Mouse (Mus musculus): ENCODE data around the gene Tvp23b. TPM values are rescaled to one million over a fixed set of nuclear protein-coding genes. Genes with fewer than 3 reads are reported as not detected.

The Tvp23b gene
- polyA plus RNA-seq, 1 experiment from 2014 or later, result 52.7 TPM

DNA sequence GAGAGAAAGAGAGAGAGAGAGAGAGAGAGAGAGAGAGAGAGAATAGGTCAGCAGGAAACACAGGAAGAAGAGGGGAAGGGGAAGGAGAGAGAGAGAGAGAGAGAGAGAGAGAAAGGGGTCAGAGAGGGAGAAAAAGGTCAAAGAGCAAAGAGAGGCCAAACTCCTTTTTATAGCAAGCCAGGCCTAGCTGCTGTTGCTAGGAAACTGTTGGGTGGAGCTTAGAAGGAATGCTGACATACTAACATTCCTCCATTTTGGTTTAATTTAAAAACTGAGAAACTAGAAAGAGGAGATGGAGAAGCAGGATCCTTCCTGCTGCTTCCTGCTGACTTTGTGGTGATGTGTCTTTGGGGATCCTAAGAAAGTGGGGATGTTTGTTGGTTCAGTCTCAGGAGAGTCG is 3.6 kb upstream of the Tvp23b start:
- Histone ChIP-seq H3K4me1 (ENCODE audit: control insufficient read depth, insufficient read depth, low read length) (no peaks in the 10 kb centered on the region), H3K27me3 (ENCODE audit: control insufficient read depth, insufficient read depth, low read length) (no peaks in the 10 kb centered on the region), H3K4me2 (ENCODE audit: low read depth, low read length) (no peak overlapping the region), H3K4me3 (ENCODE audit: low read depth, low read length) (no peak overlapping the region), H3K27ac (replicated peaks; ENCODE audit: low read depth, low read length) (no peak overlapping the region), H3K9me3 (replicated peaks; ENCODE audit: control insufficient read depth, low read length) (no peaks in the 10 kb centered on the region), H3K9ac (replicated peaks; ENCODE audit: low read length) (no peak overlapping the region), H3K36me3 (replicated peaks; ENCODE audit: control insufficient read depth, insufficient read depth, low read depth, low read length) (no peaks in the 10 kb centered on the region)
- DNase-seq (ENCODE audit: low spot score) (no peak), ATAC-seq (replicated peaks; ENCODE audit: insufficient number of reproducible peaks, low FRiP score, low TSS enrichment, low read depth) (no peak)
- 79% methylated on average over 1 of the region's 1 CpGs for WGBS

DNA sequence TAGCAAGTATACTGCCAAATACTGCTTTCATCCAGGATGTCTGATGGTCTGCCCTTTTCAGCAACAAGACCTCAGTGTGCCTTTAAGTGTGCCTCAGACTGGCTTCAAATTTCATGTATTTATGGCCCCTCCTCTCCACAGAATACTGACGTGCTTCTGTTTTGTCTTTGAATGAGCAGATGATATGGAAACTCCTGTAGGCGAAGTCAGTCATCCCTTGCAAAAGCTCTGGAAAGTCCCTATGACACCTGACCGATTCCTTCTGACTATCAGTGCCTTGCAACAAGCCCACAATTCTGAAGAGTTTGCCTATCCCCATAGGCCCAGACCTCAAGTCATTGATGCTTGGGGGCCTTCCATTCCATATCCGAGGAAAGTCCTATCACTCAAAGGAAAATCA is 2.8 kb upstream of the Tvp23b start:
- Histone ChIP-seq H3K9ac (replicated peaks; ENCODE audit: low read length) (no peak overlapping the region), H3K4me2 (ENCODE audit: low read depth, low read length) (no peak overlapping the region), H3K27me3 (ENCODE audit: control insufficient read depth, insufficient read depth, low read length) (no peaks in the 10 kb centered on the region), H3K4me1 (ENCODE audit: control insufficient read depth, insufficient read depth, low read length) (no peaks in the 10 kb centered on the region), H3K36me3 (replicated peaks; ENCODE audit: control insufficient read depth, insufficient read depth, low read depth, low read length) (no peaks in the 10 kb centered on the region), H3K9me3 (replicated peaks; ENCODE audit: control insufficient read depth, low read length) (no peaks in the 10 kb centered on the region), H3K4me3 (ENCODE audit: low read depth, low read length) (no peak overlapping the region), H3K27ac (replicated peaks; ENCODE audit: low read depth, low read length) (no peak overlapping the region)
- 86% methylated on average over 4 of the region's 4 CpGs for WGBS
- DNase-seq (ENCODE audit: low spot score), result no peak
- ATAC-seq (replicated peaks; ENCODE audit: insufficient number of reproducible peaks, low FRiP score, low TSS enrichment, low read depth), result no peak

DNA sequence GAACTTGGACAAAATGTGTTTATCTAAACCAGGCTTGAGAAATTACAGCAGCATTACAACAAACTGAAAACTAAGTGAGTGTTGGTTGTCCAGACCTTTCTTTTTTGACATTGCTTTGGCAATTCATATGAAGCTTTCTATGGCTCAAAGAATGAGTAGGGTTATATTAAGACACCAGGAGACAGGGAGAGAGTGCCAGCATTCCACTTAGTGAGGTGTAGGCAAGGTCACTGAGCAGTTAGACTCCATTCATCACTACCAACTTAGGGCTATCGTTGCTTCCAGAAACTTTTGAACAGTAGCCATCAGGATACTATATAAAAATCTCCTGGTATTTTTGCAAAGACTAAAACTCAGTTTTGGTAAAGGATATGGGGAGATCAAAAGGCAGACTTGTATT is 1.9 kb upstream of the Tvp23b start:
- no peaks in the 10 kb centered on the region for H3K36me3 ChIP-seq (replicated peaks; ENCODE audit: control insufficient read depth, insufficient read depth, low read depth, low read length)
- DNase-seq (ENCODE audit: low spot score), result no peak
- H3K27me3 ChIP-seq (ENCODE audit: control insufficient read depth, insufficient read depth, low read length), result no peaks in the 10 kb centered on the region
- H3K27ac ChIP-seq (replicated peaks; ENCODE audit: low read depth, low read length), result no peak overlapping the region
- no peak for ATAC-seq (replicated peaks; ENCODE audit: insufficient number of reproducible peaks, low FRiP score, low TSS enrichment, low read depth)
- H3K9me3 ChIP-seq (replicated peaks; ENCODE audit: control insufficient read depth, low read length), result no peaks in the 10 kb centered on the region
- no peak overlapping the region for H3K4me2 ChIP-seq (ENCODE audit: low read depth, low read length)
- WGBS, result 97% methylated on average over 1 of the region's 1 CpGs
- H3K4me3 ChIP-seq (ENCODE audit: low read depth, low read length), result no peak overlapping the region
- no peak overlapping the region for H3K9ac ChIP-seq (replicated peaks; ENCODE audit: low read length)
- H3K4me1 ChIP-seq (ENCODE audit: control insufficient read depth, insufficient read depth, low read length), result no peaks in the 10 kb centered on the region

DNA sequence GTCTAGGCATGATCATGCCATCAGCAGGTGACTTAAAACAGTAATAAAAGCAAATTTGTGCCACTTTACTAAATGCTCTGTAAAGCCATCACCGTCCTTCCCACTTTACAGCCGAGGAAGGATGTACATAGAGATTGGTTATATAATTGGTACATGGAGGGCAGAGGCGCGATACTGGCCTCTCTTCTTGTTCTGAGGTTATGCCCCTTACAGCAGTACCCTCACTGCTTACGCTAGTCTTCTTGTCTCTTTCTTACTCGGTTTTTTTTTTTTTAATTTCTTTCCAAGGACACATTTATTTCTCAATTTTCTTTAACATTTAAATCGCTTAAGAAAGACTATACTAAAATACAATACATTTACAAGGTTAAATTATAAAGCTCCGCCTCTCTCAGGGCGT is 527 bp upstream of the Tvp23b start:
- no peak for ATAC-seq (replicated peaks; ENCODE audit: insufficient number of reproducible peaks, low FRiP score, low TSS enrichment, low read depth)
- no peak overlapping the region for H3K9ac ChIP-seq (replicated peaks; ENCODE audit: low read length)

DNA sequence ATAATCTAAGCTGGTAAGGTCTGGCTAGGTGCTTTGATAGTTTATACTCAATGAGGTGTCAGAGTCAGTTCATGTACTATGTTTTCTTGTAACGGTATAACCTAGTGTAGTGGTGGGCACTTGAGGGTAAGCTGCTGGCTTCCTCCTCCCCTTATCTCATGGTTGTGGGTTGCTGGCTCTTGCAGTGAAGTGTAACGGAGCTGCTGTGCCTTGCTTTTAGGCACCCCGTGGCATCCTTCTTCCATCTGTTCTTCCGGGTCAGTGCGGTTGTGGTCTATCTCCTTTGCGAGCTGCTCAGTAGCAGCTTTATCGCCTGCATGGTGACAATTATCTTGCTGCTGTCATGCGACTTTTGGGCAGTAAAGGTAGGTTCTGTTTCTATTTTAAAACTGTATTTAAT is 4.2 kb downstream of the Tvp23b start:
- DNase-seq (ENCODE audit: low spot score), result no peak
- WGBS, result 92% methylated on average over 8 of the region's 8 CpGs
- Histone ChIP-seq H3K4me3 (ENCODE audit: low read depth, low read length) (no peak overlapping the region), H3K36me3 (replicated peaks; ENCODE audit: control insufficient read depth, insufficient read depth, low read depth, low read length) (no peaks in the 10 kb centered on the region; the same call in 1 of the 2 replicates), H3K27ac (replicated peaks; ENCODE audit: low read depth, low read length) (no peak overlapping the region), H3K4me1 (ENCODE audit: control insufficient read depth, insufficient read depth, low read length) (no peaks in the 10 kb centered on the region), H3K9me3 (replicated peaks; ENCODE audit: control insufficient read depth, low read length) (no peaks in the 10 kb centered on the region), H3K9ac (replicated peaks; ENCODE audit: low read length) (no peak overlapping the region), H3K4me2 (ENCODE audit: low read depth, low read length) (no peak overlapping the region), H3K27me3 (ENCODE audit: control insufficient read depth, insufficient read depth, low read length) (no peaks in the 10 kb centered on the region)
- ATAC-seq (replicated peaks; ENCODE audit: insufficient number of reproducible peaks, low FRiP score, low TSS enrichment, low read depth), result no peak

More for the DNA sequence above, 527 bp upstream of the Tvp23b start:
- Histone ChIP-seq H3K4me1 (ENCODE audit: control insufficient read depth, insufficient read depth, low read length) (no peaks in the 10 kb centered on the region), H3K27me3 (ENCODE audit: control insufficient read depth, insufficient read depth, low read length) (no peaks in the 10 kb centered on the region), H3K4me3 (ENCODE audit: low read depth, low read length) (peak overlapping the region; percentile 76), H3K4me2 (ENCODE audit: low read depth, low read length) (peak overlapping the region; percentile 8), H3K36me3 (replicated peaks; ENCODE audit: control insufficient read depth, insufficient read depth, low read depth, low read length) (no peaks in the 10 kb centered on the region), H3K9me3 (replicated peaks; ENCODE audit: control insufficient read depth, low read length) (no peaks in the 10 kb centered on the region), H3K27ac (replicated peaks; ENCODE audit: low read depth, low read length) (no peak overlapping the region)
- whole genome bisulfite sequencing, result 27% methylated on average over 9 of the region's 9 CpGs
- DNase-seq (ENCODE audit: low spot score), result no peak

DNA sequence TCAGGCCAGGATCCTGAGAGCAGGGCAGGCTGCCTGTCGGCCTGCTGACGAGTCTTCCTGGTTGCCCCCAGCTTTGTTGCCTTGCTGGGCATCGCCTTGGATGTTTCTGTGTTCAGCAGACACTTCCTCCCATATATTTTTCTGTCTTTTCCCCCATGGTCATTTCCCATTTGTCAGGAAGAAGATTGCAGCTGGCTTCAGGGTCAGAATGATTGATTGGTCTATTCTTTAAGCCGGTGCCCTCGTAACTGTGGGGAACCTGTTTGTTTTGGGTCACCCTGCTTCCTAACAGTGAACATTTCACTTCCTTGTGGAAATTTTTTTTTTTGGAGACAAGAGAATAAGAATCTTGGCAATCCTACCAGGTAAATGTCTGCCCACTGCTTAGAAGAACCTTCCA is 6.1 kb downstream of the Tvp23b start:
- no peaks in the 10 kb centered on the region; the same call in 1 of the 2 replicates for H3K36me3 ChIP-seq (replicated peaks; ENCODE audit: control insufficient read depth, insufficient read depth, low read depth, low read length)
- H3K4me1 ChIP-seq (ENCODE audit: control insufficient read depth, insufficient read depth, low read length), result no peaks in the 10 kb centered on the region
- no peak overlapping the region for H3K9ac ChIP-seq (replicated peaks; ENCODE audit: low read length)

DNA sequence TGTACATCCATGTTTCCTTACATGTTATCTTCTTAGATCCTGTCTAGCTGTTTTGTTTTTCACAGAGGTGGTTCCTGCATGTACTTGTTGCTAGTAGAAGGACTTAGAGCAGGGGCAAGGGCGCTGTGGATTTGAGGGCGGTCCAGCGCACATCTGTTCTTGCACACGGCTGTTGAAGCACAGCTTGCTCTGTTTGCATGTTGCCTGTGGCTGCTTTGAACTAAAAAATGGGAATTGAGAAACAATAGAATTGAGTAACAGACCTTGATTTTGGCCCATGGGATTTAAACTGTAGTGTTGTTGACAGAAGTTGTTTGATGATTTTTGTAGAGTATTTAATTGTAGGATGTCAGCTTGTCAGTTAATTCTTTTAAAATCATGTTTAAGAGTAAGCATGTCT is 11.5 kb downstream of the Tvp23b start:
- Histone ChIP-seq H3K4me3 (ENCODE audit: low read depth, low read length) (no peak overlapping the region), H3K4me2 (ENCODE audit: low read depth, low read length) (no peak overlapping the region), H3K4me1 (ENCODE audit: control insufficient read depth, insufficient read depth, low read length) (no peaks in the 10 kb centered on the region), H3K9ac (replicated peaks; ENCODE audit: low read length) (no peak overlapping the region), H3K9me3 (replicated peaks; ENCODE audit: control insufficient read depth, low read length) (no peaks in the 10 kb centered on the region), H3K27ac (replicated peaks; ENCODE audit: low read depth, low read length) (no peak overlapping the region), H3K36me3 (replicated peaks; ENCODE audit: control insufficient read depth, insufficient read depth, low read depth, low read length) (no peaks in the 10 kb centered on the region; the same call in 1 of the 2 replicates), H3K27me3 (ENCODE audit: control insufficient read depth, insufficient read depth, low read length) (no peaks in the 10 kb centered on the region)
- ATAC-seq (replicated peaks; ENCODE audit: insufficient number of reproducible peaks, low FRiP score, low TSS enrichment, low read depth), result no peak
- no peak for DNase-seq (ENCODE audit: low spot score)
- 89% methylated on average over 4 of the region's 4 CpGs for WGBS

More for the DNA sequence above, 6.1 kb downstream of the Tvp23b start:
- Histone ChIP-seq H3K27ac (replicated peaks; ENCODE audit: low read depth, low read length) (no peak overlapping the region), H3K9me3 (replicated peaks; ENCODE audit: control insufficient read depth, low read length) (no peaks in the 10 kb centered on the region), H3K4me2 (ENCODE audit: low read depth, low read length) (no peak overlapping the region), H3K27me3 (ENCODE audit: control insufficient read depth, insufficient read depth, low read length) (no peaks in the 10 kb centered on the region), H3K4me3 (ENCODE audit: low read depth, low read length) (no peak overlapping the region)
- ATAC-seq (replicated peaks; ENCODE audit: insufficient number of reproducible peaks, low FRiP score, low TSS enrichment, low read depth) (no peak), DNase-seq (ENCODE audit: low spot score) (no peak)
- 79% methylated on average over 5 of the region's 5 CpGs for WGBS

DNA sequence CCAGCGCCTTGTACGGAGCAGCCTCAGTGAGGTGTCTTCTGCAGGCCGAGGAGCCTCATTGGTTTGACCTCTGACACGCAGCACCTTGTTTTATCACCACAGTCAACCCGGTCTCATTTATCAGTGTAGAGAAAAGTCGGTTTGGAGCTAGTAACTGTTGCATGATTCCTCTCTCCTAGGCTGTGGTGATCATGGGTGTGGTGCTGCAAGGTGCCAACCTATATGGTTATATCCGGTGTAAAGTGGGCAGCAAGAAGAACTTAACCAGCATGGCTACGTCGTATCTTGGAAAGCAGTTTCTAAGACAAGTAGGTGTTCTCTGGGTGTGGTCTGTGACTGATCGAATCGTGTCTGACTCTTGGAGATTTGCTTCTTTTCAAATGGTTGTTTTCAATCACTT is 12.5 kb downstream of the Tvp23b start:
- Histone ChIP-seq H3K4me2 (ENCODE audit: low read depth, low read length) (no peak overlapping the region), H3K4me1 (ENCODE audit: control insufficient read depth, insufficient read depth, low read length) (no peaks in the 10 kb centered on the region), H3K9ac (replicated peaks; ENCODE audit: low read length) (no peak overlapping the region), H3K9me3 (replicated peaks; ENCODE audit: control insufficient read depth, low read length) (no peaks in the 10 kb centered on the region), H3K4me3 (ENCODE audit: low read depth, low read length) (no peak overlapping the region), H3K36me3 (replicated peaks; ENCODE audit: control insufficient read depth, insufficient read depth, low read depth, low read length) (no peaks in the 10 kb centered on the region), H3K27ac (replicated peaks; ENCODE audit: low read depth, low read length) (no peak overlapping the region), H3K27me3 (ENCODE audit: control insufficient read depth, insufficient read depth, low read length) (no peaks in the 10 kb centered on the region)
- DNase-seq (ENCODE audit: low spot score), result no peak
- no peak for ATAC-seq (replicated peaks; ENCODE audit: insufficient number of reproducible peaks, low FRiP score, low TSS enrichment, low read depth)
- WGBS, result 94% methylated on average over 11 of the region's 11 CpGs

All from embryonic facial prominence, embryonic 11.5 days (tissue).